23 mouse cellular contexts compared by ENCODE assay signal in genomic region chr13:57810083-57810482, GRCm38 (mm10).
DNase-seq lines count a peak whose midpoint lies in the region; ATAC-seq and TF ChIP-seq lines count a peak whose summit lies in the region.
"Had no signal": no experiment of that assay in that cellular context is flagged by ENCODE, and none has a peak within 500 bp of the region (broad histone marks: within the 10 kb centered on the region; RNA-seq: fewer than 3 reads in every experiment).

No protein-coding gene starts in this region.

- WGBS in kidney, embryonic 15.5 days: 28% methylated on average over 5 of the region's 5 CpGs
- WGBS in kidney, adult 2 months: 30% methylated on average over 5 of the region's 5 CpGs
- WGBS in lung, embryonic 16.5 days: 32% methylated on average over 5 of the region's 5 CpGs
- WGBS in lung, adult 2 months: 48% methylated on average over 5 of the region's 5 CpGs
- 60% methylated on average over 5 of the region's 5 CpGs for WGBS in neural tube, embryonic 15.5 days

- DNase-seq in kidney, postnatal 14 days: no peak
- peak; percentile 19 for DNase-seq in kidney, postnatal 10 days
- DNase-seq in kidney, adult 2 months: no peak
- no peak for DNase-seq in lung, adult 2 months
- DNase-seq in neural tube, embryonic 10.5 days (ENCODE audit: extremely low spot score, low spot score): no peak
- DNase-seq: adrenal gland, postnatal 10 days; adrenal gland, postnatal 36 days; B cell, adult 2 months; cerebellum, adult 9-10 months; cerebellum, postnatal 14 days; gastrocnemius, postnatal 14 days; heart, adult 11 months had no signal

- H3K36me3 ChIP-seq in kidney, embryonic 15.5 days: no peaks in the 10 kb centered on the region
- H3K36me3 ChIP-seq in kidney, adult 2 months (ENCODE audit: control insufficient read depth, insufficient read depth, low read length): no peaks in the 10 kb centered on the region
- no peaks in the 10 kb centered on the region for H3K36me3 ChIP-seq in lung, embryonic 16.5 days (ENCODE audit: control insufficient read depth, insufficient read depth, low read length)
- no peaks in the 10 kb centered on the region for H3K36me3 ChIP-seq in neural tube, embryonic 15.5 days
- H3K36me3 ChIP-seq: forebrain, embryonic 10.5 days; G1E; hindbrain, embryonic 12.5 days had no signal

- TF ChIP-seq CTCF in kidney, adult 2 months (conservative IDR thresholded peaks at IDR 0.05; ENCODE audit: insufficient read depth, insufficient read length, low read depth, low read length): no peak
- TF ChIP-seq CTCF in lung, adult 2 months (IDR thresholded peaks at IDR 0.05; ENCODE audit: insufficient read depth, low read length): no peak

- H3K4me1 ChIP-seq in kidney, embryonic 15.5 days: peaks cover 20% of the 10 kb centered on the region
- no peaks in the 10 kb centered on the region for H3K4me1 ChIP-seq in kidney, adult 2 months (ENCODE audit: control insufficient read depth, insufficient read depth, low read length)
- no peaks in the 10 kb centered on the region for H3K4me1 ChIP-seq in lung, embryonic 16.5 days (replicated peaks; ENCODE audit: control insufficient read depth, insufficient read depth, low read length)
- no peaks in the 10 kb centered on the region for H3K4me1 ChIP-seq in lung, adult 2 months (ENCODE audit: control insufficient read depth, insufficient read depth, low read length)
- peaks cover 23% of the 10 kb centered on the region for H3K4me1 ChIP-seq in neural tube, embryonic 15.5 days

- 0 out of 2 replicates have a peak overlapping the region, but pooled peaks have one; percentile 41 for H3K27ac ChIP-seq in kidney, embryonic 15.5 days
- no peak overlapping the region for H3K27ac ChIP-seq in kidney, adult 2 months (ENCODE audit: insufficient read depth, low read depth, low read length)
- no peak overlapping the region for H3K27ac ChIP-seq in lung, embryonic 16.5 days (ENCODE audit: low read length)
- H3K27ac ChIP-seq in neural tube, embryonic 15.5 days (replicated peaks): 0 out of 2 replicates have a peak overlapping the region, but pooled peaks have one; percentile 2
- H3K27ac ChIP-seq: forebrain, embryonic 10.5 days; forebrain, embryonic 13.5 days; hindbrain, embryonic 12.5 days had no signal

- H3K27me3 ChIP-seq in kidney, embryonic 15.5 days: peaks cover 12% of the 10 kb centered on the region; the same call in 1 of the 2 replicates
- no peaks in the 10 kb centered on the region for H3K27me3 ChIP-seq in kidney, adult 2 months (replicated peaks; ENCODE audit: control insufficient read depth, insufficient read depth, low read length)
- H3K27me3 ChIP-seq in lung, embryonic 16.5 days (ENCODE audit: control insufficient read depth, insufficient read depth, low read depth, low read length): no peaks in the 10 kb centered on the region
- H3K27me3 ChIP-seq in neural tube, embryonic 15.5 days (replicated peaks): no peaks in the 10 kb centered on the region
- H3K27me3 ChIP-seq: CH12.LX; forebrain, embryonic 13.5 days; hindbrain, embryonic 12.5 days had no signal

- no peaks in the 10 kb centered on the region for H3K9me3 ChIP-seq in kidney, embryonic 15.5 days (replicated peaks)
- H3K9me3 ChIP-seq in lung, embryonic 16.5 days (ENCODE audit: control insufficient read depth, low read length): no peaks in the 10 kb centered on the region
- H3K9me3 ChIP-seq in neural tube, embryonic 15.5 days (replicated peaks): no peaks in the 10 kb centered on the region
- H3K9me3 ChIP-seq: forebrain, embryonic 10.5 days; forebrain, embryonic 13.5 days; hindbrain, embryonic 12.5 days had no signal

- TF ChIP-seq POLR2A in kidney, adult 2 months (IDR thresholded peaks at IDR 0.05; ENCODE audit: low read depth, low read length): no peak
- TF ChIP-seq POLR2A in lung, adult 2 months (IDR thresholded peaks at IDR 0.05; ENCODE audit: borderline replicate concordance, extremely low read depth, low read depth, low read length): no peak

- H3K9ac ChIP-seq in kidney, embryonic 15.5 days: no peak overlapping the region
- no peak overlapping the region for H3K9ac ChIP-seq in lung, embryonic 16.5 days (ENCODE audit: low read length)
- H3K9ac ChIP-seq in neural tube, embryonic 15.5 days (replicated peaks): no peak overlapping the region
- H3K9ac ChIP-seq: forebrain, embryonic 13.5 days; hindbrain, embryonic 12.5 days had no signal

- ATAC-seq in kidney, embryonic 15.5 days (replicated peaks; ENCODE audit: low FRiP score): peak; percentile 66
- peak; percentile 45; the same call in 1 of the 2 replicates for ATAC-seq in lung, embryonic 16.5 days (ENCODE audit: low read depth)
- no peak for ATAC-seq in neural tube, embryonic 15.5 days (ENCODE audit: low FRiP score)
- ATAC-seq: forebrain, embryonic 13.5 days; forebrain, embryonic 16.5 days; Patski had no signal

- H3K4me3 ChIP-seq in kidney, embryonic 15.5 days (replicated peaks): no peak overlapping the region
- H3K4me3 ChIP-seq in kidney, adult 2 months (ENCODE audit: insufficient read depth, low read depth, low read length): no peak overlapping the region
- no peak overlapping the region for H3K4me3 ChIP-seq in lung, embryonic 16.5 days (ENCODE audit: low read length)
- H3K4me3 ChIP-seq in lung, adult 2 months (replicated peaks; ENCODE audit: extremely low read depth, low read depth, low read length): no peak overlapping the region
- no peak overlapping the region for H3K4me3 ChIP-seq in neural tube, embryonic 15.5 days (replicated peaks)
- H3K4me3 ChIP-seq: forebrain, embryonic 10.5 days; forebrain, embryonic 13.5 days; hindbrain, embryonic 12.5 days had no signal

- H3K4me2 ChIP-seq in kidney, embryonic 15.5 days: 0 out of 2 replicates have a peak overlapping the region, but pooled peaks have one; percentile 15
- no peak overlapping the region for H3K4me2 ChIP-seq in lung, embryonic 16.5 days (ENCODE audit: low read depth, low read length)
- H3K4me2 ChIP-seq in neural tube, embryonic 15.5 days: no peak overlapping the region
- H3K4me2 ChIP-seq: forebrain, embryonic 13.5 days; heart, embryonic 11.5 days; hindbrain, embryonic 12.5 days had no signal

Comparison
In these comparisons a context has a peak if more than half of its experiments do, and no peak if none do; other contexts are left out.
1. H3K27ac ChIP-seq: peak in kidney, embryonic 15.5 days (single experiment) and neural tube, embryonic 15.5 days (single experiment); none in kidney, adult 2 months (single experiment) and lung, embryonic 16.5 days (single experiment).